Mouse (Mus musculus) ZHBTc4 (cell line): ENCODE measurements around the gene Gatad2a.
"Not testable (repeated sequence)": the region's sequence is repeated elsewhere in the genome, so short reads cannot be mapped to it uniquely, and the experiment has no call there.

ENCODE experiments used
- DNase-seq: peaks from one replicate; pipeline ENCODE4 v3.0.0-alpha.2; 2011; ENCODE audit warnings: low read depth, low spot score

Gene Gatad2a

GRCm38 (mm10) chr8:69995776-69996588 is at the start of gene Gatad2a:
TSS of gene Gatad2a (minus strand) at chr8:69996384.
- DNase-seq = peak; percentile 100

- DNase-seq = no peak
These were observed 47.8 kb upstream of the Gatad2a start for GRCm38 (mm10) chr8:70043996-70044395.

GRCm38 (mm10) chr8:70042583-70043455 is 46.6 kb upstream of the Gatad2a start, which contains the start of the genes Mau2 and Sugp1:
TSS of gene Mau2 (minus strand) at chr8:70042734.
TSS of gene Sugp1 (plus strand) at chr8:70042813.
- peak; percentile 98 for DNase-seq

GRCm38 (mm10) chr8:70041885-70042546 is 45.8 kb upstream of the Gatad2a start:
- DNase-seq = no peak

GRCm38 (mm10) chr8:70037994-70038393 is 41.8 kb upstream of the Gatad2a start:
- no peak for DNase-seq

- DNase-seq = no peak
These were observed 34.1 kb upstream of the Gatad2a start for GRCm38 (mm10) chr8:70030255-70030654.

- no peak for DNase-seq
These were observed 30.0 kb upstream of the Gatad2a start for GRCm38 (mm10) chr8:70026151-70026550.

- DNase-seq = peak; percentile 68
These were observed 27.4 kb upstream of the Gatad2a start for GRCm38 (mm10) chr8:70023596-70023995.

GRCm38 (mm10) chr8:70015017-70015416 is 18.8 kb upstream of the Gatad2a start:
- no peak for DNase-seq

GRCm38 (mm10) chr8:70012763-70013162 is 16.6 kb upstream of the Gatad2a start:
- DNase-seq = no peak

GRCm38 (mm10) chr8:70012350-70012749 is 16.2 kb upstream of the Gatad2a start:
- DNase-seq = no peak

GRCm38 (mm10) chr8:70010796-70011195 is 14.6 kb upstream of the Gatad2a start:
- DNase-seq = not testable (repeated sequence)

- no peak for DNase-seq
These were observed 9.0 kb upstream of the Gatad2a start for GRCm38 (mm10) chr8:70005178-70005577.

- DNase-seq = no peak
These were observed 8.2 kb upstream of the Gatad2a start for GRCm38 (mm10) chr8:70004345-70004744.

GRCm38 (mm10) chr8:70003204-70003657 is 7.0 kb upstream of the Gatad2a start:
- DNase-seq = peak; percentile 43

GRCm38 (mm10) chr8:70001892-70002191 is 5.7 kb upstream of the Gatad2a start:
- not testable (repeated sequence) for DNase-seq

GRCm38 (mm10) chr8:70001176-70001891 is 5.2 kb upstream of the Gatad2a start:
- DNase-seq = peak; percentile 95

GRCm38 (mm10) chr8:70000226-70000625 is 4.0 kb upstream of the Gatad2a start:
- DNase-seq = no peak

- no peak for DNase-seq
These were observed 3.1 kb upstream of the Gatad2a start for GRCm38 (mm10) chr8:69999236-69999635.

- DNase-seq = no peak
These were observed 2.5 kb upstream of the Gatad2a start for GRCm38 (mm10) chr8:69998706-69999105.

- no peak for DNase-seq
These were observed 553 bp upstream of the Gatad2a start for GRCm38 (mm10) chr8:69996589-69997285.
